Mouse (Mus musculus) kidney, adult 11 months (tissue): ENCODE data around the gene Samd4b.
A peak's percentile ranks its signal among the peaks of the same experiment; 100 is the strongest.
"Not testable (repeated sequence)": the region's sequence is repeated elsewhere in the genome, so short reads cannot be mapped to it uniquely, and the experiment has no call there.

Source experiments
- DNase-seq: peaks from one replicate; pipeline ENCODE4 v3.0.0; 2022

Samd4b gene

DNA sequence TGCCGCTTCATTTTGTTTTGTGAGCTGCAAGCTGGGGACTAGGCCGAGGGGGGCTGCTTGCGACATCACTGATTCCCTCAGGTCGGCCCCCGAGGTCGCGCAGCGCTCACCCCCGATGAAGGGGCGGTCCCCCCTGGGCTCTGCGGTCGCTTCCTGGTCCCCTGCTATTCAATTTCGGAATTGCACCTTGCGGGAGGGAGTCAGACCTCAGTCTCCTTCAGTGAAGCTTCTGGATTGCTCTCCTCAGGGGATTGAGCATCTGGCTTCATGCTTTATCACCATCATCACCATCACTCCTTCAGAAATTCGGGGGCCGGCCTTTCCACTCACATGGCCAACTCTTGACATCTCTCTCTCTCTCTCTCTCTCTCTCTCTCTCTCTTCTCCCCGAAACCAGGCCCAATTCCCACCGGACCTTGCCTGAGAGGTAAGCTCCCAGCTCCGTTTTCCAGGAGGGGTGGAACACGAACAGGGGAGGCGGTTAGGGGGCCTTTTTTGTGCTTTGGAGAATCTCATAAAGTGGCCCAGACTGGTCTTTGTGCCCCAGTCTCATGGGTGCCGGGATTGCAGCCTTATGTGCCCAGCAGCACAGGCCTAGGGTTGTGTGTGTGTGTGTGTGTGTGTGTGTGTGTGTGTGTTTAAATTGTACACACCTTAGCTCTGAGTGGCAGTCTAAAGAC is 204.5 kb downstream of the Samd4b start:
- DNase-seq: no peak

DNA sequence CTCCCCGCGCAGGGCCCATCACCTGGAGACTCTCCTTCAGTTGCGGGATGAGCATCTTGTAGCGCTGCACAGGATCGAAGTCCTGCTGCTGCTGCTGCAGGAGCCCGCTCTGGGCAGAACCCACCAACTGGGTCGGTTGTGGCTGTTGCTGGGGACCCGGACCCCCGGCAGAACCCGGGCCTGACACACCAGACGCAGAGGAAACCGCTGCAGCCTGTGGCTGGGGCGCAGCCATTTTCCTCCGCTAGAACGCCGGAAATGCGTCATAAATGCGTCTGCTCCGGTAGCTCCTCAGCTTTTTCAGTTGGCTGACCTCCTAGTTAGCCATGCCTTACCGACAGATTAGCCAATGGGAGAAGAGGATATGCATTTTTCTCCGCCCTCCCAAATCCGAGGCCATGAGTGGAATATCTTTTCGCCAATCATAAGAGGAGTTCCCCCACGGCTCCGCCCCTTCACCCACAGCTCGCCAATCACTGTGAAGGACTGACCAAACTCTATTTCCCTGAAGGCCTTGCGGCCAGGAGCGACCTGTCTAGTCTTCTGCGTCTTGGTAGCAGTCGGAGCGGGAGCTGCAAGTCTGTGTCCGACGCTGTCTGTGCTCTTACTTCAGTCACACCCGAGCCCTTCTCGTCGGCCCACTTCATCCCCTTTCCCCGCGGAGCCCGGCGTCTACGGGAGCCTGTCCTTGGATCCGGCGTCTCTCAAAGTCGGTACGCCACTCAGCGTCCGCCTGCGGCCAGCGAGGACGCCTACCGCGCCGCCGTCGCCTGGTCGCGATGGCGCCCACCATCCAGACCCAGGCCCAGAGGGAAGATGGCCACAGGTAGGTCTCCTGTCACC is 205.3 kb downstream of the Samd4b start, which contains the start of the genes Med29 and Paf1:
Gene Med29 (minus strand): TSS at position 280 of the 843 bp plus-strand sequence.
Gene Paf1 (plus strand): TSS at position 523 of the 843 bp plus-strand sequence.
- DNase-seq: peak; percentile 99

DNA sequence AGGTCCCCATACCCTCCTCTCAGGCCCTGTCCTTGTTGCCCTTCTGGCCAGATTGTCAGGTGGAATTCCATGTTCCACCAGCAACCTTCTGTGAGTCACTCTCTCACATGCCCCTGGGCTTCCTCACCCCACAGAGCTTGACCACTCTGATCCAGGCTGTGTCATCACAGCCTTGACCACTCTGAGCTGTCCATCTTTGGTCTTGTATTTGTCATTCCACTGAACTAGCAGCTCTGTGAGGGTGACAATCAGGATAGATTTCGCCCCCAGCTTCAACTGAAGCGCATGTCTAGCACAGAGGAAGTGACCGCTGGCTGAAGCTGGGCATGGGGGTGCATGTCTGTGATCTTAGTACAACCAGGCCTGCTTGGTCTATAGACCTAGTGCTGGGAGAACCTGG is 207.6 kb downstream of the Samd4b start:
- DNase-seq: no peak

DNA sequence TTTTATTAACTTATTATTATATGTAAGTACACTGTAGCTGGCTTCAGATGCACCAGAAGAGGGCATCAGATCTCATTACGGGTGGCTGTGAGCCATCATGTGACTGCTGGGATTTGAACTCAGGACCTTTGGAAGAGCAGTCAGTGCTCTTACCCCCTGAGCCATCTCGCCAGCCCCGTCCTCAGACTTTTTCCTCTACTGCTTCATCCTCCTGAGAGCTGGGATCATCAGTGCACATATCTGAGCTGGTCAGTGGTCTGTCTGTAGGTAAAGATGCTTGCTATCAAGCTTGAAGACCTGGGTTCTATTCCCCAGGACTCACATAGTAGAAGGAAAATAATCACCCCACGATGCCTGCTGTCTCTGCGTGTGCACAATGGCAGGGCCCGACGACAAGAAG is 210.6 kb downstream of the Samd4b start:
- DNase-seq: not testable (repeated sequence)

DNA sequence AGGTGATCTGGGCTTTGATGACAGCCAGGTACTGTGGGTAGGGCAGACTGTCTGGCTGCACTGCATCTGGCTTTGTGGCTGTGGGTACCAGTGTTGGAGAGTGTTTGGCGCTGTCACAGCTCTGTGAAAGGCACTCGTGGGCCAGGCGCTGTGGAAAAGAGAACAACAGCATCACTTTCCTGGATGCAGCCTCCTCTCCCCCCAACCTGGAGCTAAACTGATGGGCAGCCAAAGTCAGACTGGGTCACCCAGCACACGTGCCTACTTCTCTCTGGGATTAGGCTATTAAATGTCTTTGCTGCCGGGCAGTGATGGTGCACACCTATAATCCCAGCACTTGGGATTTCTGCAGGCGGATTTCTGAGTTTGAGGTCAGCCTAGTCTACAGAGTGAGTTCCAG is 211.1 kb downstream of the Samd4b start:
- DNase-seq: not testable (repeated sequence)

DNA sequence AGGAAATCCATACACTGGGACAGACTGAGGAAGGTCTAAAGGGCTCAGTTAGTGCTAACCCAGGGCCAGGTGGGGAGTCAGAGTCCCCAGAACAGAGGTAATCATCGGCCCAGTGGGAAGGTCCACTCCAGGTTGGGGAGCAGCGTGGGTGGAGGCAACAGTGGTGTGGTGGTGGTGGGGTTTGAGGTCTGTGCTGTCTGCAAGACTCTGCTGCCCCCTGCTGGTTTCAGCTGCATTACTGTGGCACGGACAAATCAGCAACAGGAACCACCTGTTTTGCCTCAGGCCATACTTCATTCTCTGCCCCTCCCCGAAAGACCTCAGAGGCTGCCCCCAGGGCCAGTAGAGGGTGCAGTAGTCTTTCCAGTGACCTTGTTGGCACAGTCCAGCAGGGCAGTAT is 211.5 kb downstream of the Samd4b start:
- peak; percentile 76 for DNase-seq

DNA sequence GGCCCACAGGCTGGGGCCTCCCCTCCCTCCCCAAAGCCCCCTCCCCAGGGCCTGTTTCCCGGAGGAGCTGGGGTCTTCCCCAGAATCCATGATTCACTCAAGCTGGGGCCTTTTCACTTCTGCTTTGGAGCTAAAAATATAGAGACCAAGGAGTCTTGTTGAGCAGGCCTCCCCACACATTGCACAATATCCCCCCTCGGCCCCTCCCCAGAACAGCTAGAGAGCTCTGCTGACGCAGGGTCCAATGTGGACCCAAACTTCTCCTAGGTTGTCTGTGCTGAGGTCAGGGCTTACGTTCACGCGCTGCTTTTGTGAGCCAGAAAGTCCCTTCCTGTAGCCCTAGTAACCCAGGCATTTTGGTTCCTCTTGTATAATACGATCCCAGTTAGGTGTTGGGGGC is 211.9 kb downstream of the Samd4b start:
- DNase-seq: no peak

DNA sequence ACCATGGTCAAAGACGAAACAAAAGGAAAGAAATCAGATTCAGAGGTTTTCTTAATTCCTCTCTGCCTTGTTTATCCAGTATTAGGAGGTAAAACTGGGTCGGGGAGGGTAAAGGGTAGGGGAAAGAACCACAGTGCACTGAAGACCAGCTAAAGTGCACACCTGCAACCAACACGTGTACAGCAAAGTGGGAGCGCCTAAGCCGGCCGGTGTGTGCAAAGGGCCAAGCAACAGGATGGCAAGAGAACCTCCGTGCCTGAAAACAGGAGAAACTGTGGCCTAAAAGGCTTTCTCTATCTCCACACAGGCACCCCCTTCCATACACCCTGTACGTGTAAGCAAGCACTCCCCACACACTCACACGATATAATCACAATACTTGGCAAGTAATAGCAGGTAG is 212.7 kb downstream of the Samd4b start:
- DNase-seq: no peak

DNA sequence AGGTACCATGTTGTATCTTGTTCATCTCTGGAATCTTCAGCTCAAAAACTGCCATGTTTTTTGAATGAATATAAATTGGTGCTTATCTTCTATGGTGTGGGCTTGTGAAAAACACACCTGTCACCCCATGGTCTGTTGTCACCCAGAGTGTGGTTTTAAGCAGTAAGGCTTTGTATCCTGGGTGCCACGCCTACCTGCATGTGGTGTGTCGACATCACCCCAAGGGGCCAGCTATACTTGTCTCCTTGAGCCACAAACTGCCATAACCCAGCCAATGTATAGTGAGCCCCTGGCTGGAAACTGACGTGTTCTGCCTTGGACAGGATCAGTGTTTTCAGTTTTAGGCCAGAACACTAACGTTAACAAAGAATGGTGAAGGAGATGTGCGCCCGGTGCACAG is 213.8 kb downstream of the Samd4b start:
- DNase-seq: no peak

DNA sequence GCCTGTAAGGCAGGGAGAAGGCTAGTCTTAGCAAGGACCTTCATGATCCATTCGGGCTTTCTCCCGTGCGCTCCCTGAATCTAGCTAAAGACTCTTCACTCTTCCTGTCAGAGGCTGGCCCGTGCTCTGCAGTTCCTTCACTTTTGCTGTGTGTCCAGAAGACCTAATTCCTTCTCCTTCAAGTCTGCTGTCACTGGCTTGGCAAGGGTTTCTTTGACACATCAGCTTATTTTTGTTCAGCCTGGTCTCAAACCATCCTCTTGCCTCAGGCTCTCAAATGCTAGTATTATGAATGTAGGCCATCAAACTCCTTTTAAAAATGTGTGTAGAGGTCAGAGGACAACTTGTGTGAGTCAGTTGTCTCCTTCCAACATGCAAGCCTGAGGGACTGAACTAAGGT is 214.3 kb downstream of the Samd4b start:
- no peak for DNase-seq

DNA sequence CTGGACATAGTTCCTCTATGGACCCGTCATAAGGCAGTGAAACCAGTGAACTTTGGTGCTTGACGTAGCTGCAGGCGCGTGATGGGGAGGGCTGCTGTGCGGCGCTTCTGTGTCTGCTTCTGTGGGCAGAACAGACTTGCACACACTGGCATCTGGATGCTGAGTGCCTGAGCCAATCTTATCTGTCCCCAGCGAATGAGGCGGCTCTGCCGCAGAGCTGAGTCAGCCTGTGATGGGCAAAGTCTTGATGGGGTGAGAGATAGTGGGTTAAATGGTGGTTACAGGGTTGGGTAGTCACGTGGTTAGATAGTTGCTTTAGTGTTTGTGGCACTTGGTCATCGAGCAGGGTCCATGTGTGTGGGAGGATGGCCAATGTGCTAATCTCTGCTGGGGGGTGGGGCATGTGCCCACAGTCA is 215.0 kb downstream of the Samd4b start:
- DNase-seq: peak; percentile 85

DNA sequence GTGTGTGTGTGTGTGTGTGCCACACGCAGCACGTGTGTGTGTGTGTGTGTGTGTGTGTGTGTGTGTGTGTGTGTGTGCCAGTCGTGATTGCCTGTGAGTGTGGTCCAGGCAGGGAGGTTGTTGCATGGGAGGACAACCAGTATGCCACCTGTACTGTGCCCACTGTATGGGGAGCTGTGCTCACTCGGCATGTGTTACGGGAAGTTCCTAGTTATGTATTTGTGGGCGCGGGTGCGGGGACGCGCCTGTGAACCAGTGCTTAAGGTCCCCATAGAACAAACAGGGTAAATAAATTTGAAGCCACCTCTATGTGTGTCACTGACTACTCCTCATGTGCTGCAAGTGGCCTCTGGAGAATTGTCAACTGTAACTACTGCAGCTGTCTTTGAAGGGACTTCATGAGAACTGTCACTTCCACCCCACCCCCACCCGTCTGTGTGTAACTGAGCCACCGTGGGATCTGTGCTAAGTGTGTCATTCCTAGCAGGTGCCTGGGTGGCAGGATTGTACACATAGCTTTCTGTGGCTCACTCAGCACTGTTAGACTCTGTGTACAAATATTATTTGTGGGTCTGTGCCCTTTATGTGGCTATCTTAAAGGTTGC is 215.5 kb downstream of the Samd4b start:
- DNase-seq: no peak

DNA sequence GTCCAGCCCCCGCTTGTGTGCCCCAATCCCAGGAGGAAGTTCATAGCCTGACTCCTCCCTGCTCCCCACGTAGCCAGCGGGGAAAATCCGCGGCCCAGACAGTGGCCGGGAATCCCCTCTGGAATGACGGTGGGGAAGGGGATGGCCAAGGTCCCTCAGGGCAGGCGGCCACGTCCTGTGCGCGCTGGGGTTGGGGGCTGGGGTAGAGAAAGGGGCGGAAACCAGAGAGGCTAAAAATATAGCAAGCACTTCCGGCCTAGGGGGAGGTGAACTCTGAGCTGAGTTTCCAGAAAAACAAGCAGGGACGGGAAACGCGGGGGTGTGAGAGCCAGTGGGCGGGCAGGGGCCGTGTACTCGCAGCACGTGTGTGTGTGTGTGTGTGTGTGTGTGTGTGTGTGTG is 216.0 kb downstream of the Samd4b start:
- peak; percentile 89 for DNase-seq

DNA sequence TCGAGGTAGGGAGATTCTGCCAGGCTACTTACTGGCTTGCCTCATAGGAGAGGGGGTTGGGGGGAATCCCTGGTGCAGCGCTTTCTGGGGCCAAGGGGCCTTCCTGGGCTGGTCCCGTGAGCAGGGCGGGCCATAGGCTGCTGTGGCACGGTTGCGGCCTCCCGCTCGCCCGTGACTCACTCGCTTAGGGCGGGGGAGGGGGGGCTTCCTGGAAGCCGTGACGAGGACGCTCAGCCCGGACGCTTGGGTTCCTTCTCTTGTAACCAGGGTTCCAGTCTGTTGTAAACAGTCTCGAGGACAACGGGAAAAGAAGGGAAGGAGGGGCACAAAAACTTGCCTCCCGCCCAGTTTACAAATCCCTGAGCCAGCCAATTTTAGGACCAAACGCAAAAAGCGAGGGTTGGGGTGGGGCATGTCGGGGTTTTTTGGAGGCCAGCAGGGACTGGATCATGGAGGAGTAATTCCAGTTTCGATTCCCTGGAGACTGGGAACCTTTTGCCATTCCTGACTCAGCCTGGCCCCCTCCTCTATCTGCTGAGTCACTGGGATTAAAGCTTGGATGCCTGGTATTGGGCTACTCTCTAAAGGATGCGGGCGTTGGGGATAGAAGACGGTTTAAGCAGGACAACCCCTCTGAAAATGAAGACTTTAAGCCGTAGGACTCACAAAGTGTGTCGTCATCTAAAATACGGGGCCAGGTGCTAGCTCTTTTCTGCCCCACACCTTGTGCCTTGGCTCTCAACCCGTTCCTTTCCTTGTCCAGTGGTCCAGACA is 216.7 kb downstream of the Samd4b start:
- peak; percentile 78 for DNase-seq

DNA sequence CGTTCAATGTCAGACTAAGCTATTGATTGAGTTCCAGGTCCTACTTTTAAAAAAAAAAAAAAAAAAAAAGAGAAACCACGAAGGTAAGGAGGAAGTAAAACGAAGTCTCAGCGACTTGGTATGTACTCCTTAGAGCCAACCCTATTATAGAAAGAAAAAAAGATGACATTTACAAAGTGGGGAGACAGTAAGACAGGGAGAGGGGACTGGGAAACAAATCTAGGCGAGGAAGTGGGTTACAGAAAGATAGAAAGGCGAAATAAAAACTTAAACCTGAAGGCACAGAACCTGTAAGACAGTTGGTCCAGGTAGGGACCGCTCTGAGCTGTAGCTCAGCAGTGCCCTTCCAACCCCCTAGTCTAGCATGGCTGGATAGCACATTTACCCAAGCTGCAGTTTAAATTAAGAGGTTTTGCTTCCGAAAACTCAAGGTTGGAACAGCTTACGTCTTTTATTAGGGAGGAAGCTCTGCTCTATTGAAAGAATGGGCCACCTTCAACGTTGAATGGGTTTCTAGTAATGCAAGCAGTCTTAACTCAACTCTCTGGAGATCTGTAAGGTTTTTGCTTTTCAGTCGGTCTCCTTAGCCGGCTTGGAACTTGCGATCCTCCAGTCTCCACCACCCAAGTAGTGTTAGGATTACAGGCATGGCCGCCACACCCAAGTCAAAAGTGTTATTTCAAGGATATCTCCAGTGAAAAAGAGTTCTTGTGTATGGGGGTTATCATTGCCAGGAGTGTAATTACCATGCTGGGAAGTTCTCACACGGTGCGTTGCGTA is 217.5 kb downstream of the Samd4b start, which contains the start of gene Zfp36:
Gene Zfp36 (minus strand): TSS at position 17 of the 780 bp plus-strand sequence.
- no peak for DNase-seq

DNA sequence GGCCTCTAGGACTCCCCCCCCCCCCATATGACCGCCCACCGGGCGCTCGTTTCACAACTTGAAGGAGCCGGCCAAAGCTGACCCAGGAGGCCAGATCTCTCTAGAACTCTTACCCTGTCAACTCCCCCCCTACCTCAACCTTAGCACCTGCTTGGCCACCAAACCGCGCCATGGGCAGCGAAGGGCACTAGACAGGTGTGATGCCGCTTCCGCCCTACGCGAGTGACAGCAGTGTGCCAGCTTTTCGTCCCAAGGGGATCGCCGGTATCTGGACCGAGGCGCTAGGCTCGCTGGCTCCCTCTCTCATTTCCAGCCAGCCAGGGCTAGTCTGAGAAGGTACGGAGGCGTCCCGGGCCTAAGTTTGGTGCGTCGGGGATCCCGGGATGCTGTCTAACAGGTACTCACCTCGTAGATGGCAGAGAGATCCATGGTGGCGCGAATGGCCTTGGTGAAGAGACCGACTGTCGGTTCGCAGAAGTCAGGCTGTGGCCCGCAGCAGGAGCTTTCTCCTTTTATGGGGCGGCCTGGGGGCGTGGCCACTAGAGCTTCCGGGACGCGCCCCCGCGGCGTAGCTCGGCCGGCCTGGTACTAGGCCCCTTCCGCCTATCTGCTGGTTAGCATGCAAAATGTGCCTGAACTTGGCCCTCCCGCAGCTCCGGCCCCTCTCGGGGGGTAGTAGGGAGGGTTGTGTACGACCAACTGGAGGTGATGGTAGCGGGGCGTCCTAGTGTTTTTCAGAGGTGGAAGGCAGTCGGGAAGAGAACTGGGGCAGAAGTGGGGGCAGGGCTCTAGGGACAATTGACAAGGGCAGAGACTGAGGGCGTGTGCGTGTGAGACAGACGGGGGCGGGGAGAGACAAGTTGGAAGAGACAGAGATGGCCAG is 218.9 kb downstream of the Samd4b start:
- DNase-seq: peak; percentile 93

DNA sequence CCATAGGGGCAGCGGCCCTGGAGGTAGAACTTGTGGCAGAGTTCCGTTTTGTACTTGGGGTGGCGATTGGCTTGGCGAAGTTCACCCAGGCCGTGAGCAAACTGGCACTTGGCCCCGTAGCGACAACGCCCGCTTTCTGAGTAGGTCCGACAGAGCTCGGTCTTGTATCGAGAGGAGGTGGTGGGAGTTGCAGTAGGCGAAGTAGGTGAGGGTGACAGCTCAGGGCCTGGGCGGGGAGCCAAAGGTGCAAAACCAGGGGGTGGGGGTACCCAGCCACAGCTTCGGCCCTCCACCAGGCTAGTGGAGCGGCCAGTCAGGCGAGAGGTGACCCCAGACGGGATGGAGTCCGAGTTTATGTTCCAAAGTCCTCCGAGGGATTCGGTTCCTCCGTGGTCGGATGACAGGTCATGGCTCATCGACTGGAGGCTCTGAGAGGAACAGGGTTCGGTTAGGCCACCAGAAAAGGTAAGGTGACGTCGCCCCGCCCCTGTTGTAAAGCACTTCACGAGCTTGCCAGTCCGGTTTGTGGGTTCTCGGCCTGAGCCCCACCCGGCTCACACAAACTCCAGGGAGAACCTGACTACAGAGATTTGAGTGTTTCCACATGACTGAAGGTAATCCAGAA is 219.8 kb downstream of the Samd4b start:
- peak; percentile 88 for DNase-seq

DNA sequence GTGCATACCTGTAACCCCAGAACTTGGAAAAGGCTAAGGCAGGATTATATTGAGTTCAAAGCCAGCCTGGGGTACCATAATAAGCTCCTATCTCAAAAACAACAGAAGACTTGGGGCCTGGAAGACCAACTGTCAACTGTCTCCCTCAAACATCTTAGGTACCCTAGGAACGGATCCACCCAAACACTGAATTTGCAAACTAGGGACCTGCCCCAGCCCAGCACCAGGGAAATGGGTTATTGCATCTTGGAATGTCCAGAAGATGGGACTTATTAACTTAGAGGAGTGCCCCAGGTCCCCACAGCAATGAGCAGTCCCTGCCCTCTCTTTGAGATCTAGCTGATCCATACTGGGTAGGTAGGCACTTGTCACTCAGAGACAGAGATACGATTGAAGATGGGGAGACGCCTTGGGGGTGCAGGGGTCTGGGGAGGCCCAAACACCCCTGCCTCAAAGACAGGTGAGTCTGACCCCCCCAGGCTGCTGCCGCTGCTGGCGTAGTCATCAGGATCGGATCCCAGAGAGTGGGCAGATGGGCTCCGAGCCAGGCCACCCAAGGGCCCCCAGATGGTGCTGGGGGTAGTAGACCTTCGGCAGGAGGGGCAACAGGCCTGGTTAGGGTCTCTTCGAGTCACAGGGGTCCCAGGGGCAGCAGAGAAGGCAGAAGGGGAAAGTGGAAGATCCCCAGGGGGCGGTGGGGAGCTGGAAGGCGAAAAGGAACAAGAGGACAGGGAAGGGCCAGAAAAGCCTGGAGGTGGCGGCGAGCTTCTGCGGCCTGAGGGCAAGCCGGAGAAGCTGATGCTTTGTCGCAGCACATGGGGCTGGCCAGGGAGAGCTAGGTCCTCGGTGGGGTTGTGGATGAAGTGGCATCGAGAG is 220.5 kb downstream of the Samd4b start:
- DNase-seq: peak; percentile 51

DNA sequence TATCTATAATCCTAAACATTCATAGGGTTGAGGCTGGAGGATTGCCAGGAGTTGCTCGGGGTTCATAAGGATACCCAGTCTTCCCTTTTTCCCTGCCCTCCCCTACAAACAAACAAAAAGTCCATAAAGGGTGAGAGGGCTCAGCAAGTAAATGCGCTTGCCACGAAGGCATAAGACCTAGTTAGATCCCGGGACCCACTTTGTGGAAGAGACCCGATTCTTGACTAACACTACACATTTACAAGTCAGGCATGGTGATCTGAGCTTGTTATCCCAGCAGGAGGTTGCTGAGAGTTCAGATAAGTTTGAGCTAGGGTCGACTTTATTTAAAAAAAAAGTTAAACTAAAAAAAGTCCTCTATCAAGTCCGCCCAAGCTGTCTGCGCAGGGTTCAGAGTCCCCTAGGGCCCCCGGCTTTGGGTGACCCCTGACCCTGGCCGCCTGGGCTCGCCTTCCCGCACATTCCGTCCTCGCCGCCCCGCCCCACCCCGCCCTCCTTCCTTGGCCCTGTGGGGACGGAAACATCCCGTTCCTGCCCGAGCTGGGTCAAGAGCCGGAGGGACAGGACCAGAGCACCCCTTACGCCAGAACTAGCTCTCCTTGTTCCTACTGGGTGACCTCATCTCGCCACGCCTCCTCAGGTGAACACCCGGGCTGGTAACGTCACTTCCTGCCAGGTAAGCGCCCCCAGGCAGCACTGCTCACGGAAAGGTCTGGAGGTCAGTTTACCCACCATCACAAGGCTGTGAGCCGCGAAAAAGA is 221.8 kb downstream of the Samd4b start:
- peak; percentile 95 for DNase-seq
